In genomic region chr15:101410775-101411174, GRCm38 (mm10) we compare ENCODE assay signal across 10 mouse cellular contexts. TPM values are rescaled to one million over a fixed set of nuclear protein-coding genes. Genes with fewer than 3 reads are reported as not detected.
DNase-seq lines count a peak whose midpoint lies in the region; ATAC-seq and TF ChIP-seq lines count a peak whose summit lies in the region.
"Had no signal": no experiment of that assay in that cellular context is flagged by ENCODE, and none has a peak within 500 bp of the region (broad histone marks: within the 10 kb centered on the region; RNA-seq: fewer than 3 reads in every experiment).

TSS of gene Krt7 (plus strand) at chr15:101411043.

- H3K27ac ChIP-seq in forebrain, postnatal 0 days (ENCODE audit: low read depth, low read length): no peak within 1 kb of the TSS
- H3K27ac ChIP-seq: liver, embryonic 14.5 days had no signal

- H3K4me3 ChIP-seq in E14TG2a.4 (replicated peaks; ENCODE audit: low read length): peak within 1 kb of the TSS; percentile 69; the same call in 1 of the 2 replicates
- H3K4me3 ChIP-seq in lung, adult 2 months (replicated peaks; ENCODE audit: extremely low read depth, low read depth, low read length): peak within 1 kb of the TSS; percentile 57
- no peak within 1 kb of the TSS for H3K4me3 ChIP-seq in forebrain, postnatal 0 days (ENCODE audit: low read depth, low read length)

- no peaks in the 10 kb centered on the region for H3K36me3 ChIP-seq in E14TG2a.4 (ENCODE audit: insufficient read depth, low read length)
- H3K36me3 ChIP-seq in forebrain, postnatal 0 days (ENCODE audit: insufficient read depth): no peaks in the 10 kb centered on the region

- H3K9me3 ChIP-seq in E14TG2a.4 (ENCODE audit: low read length): no peaks in the 10 kb centered on the region
- H3K9me3 ChIP-seq in forebrain, postnatal 0 days (ENCODE audit: low read length): no peaks in the 10 kb centered on the region

- no peak within 1 kb of the TSS for H3K4me2 ChIP-seq in forebrain, postnatal 0 days (ENCODE audit: low read depth)

- DNase-seq in 3T3-L1 (ENCODE audit: low read depth, low spot score): peak; percentile 42
- peak; percentile 47 for DNase-seq in kidney, adult 18-20 months
- peak; percentile 67 for DNase-seq in lung, adult 2 months
- DNase-seq in spleen, adult 18-20 months: no peak
- DNase-seq in ovary, adult 18-20 months (ENCODE audit: low spot score): no peak
- no peak for DNase-seq in forebrain, postnatal 0 days
- DNase-seq: cerebellum, postnatal 10 days; gastrocnemius, postnatal 36 days had no signal

- H3K4me1 ChIP-seq in E14TG2a.4 (replicated peaks; ENCODE audit: low read depth, low read length): peaks cover 27% of the 10 kb centered on the region
- no peaks in the 10 kb centered on the region for H3K4me1 ChIP-seq in lung, adult 2 months (ENCODE audit: control insufficient read depth, insufficient read depth, low read length)
- no peaks in the 10 kb centered on the region for H3K4me1 ChIP-seq in forebrain, postnatal 0 days (ENCODE audit: insufficient read depth)

- ATAC-seq in forebrain, postnatal 0 days: no peak

- H3K27me3 ChIP-seq in E14TG2a.4 (ENCODE audit: insufficient read depth, low read length): peaks cover 59% of the 10 kb centered on the region
- peaks cover 6% of the 10 kb centered on the region for H3K27me3 ChIP-seq in forebrain, postnatal 0 days (ENCODE audit: insufficient read depth, low read length)

- no peak within 1 kb of the TSS for H3K9ac ChIP-seq in forebrain, postnatal 0 days
- H3K9ac ChIP-seq: liver, embryonic 14.5 days had no signal

- no peak for TF ChIP-seq POLR2A in lung, adult 2 months (IDR thresholded peaks at IDR 0.05; ENCODE audit: borderline replicate concordance, extremely low read depth, low read depth, low read length)

- WGBS in lung, adult 2 months: 28% methylated on average over 2 of the region's 2 CpGs
- WGBS in forebrain, postnatal 0 days: 61% methylated on average over 2 of the region's 2 CpGs

- no peak for TF ChIP-seq CTCF in E14TG2a.4 (conservative IDR thresholded peaks at IDR 0.05; ENCODE audit: low read length)
- no peak for TF ChIP-seq CTCF in lung, adult 2 months (IDR thresholded peaks at IDR 0.05; ENCODE audit: insufficient read depth, low read length)
- no peak for TF ChIP-seq CTCF in forebrain, postnatal 0 days (IDR thresholded peaks at IDR 0.05; ENCODE audit: low read depth)

RNA-seq across cellular contexts. Expression of gene Krt7, which starts in this region (rescaled TPM):
- 136 and 143 TPM in 2 replicates for polyA plus RNA-seq in lung, adult 2 months (2012; rRNA removed)
- total RNA-seq in forebrain, postnatal 0 days (2014; rRNA removed): 0.29 and 0.31 TPM in 2 replicates
- 0.24 and 0.47 TPM in 2 replicates for polyA plus RNA-seq in forebrain, postnatal 0 days (2015; fragmentation: Nextera tagmentation; extraction: Ambion mirVana)

Comparison
In these comparisons a context has a peak if more than half of its experiments do, and no peak if none do; other contexts are left out.
1. RNA of gene Krt7 (polyA plus RNA-seq): 136 to 143 TPM in lung, adult 2 months; 0.24 to 0.47 TPM in forebrain, postnatal 0 days; every median in the first group is over 10 times any median in the second.
2. DNase-seq: peak in 3T3-L1 (single experiment), kidney, adult 18-20 months (single experiment) and lung, adult 2 months (single experiment); none in spleen, adult 18-20 months (0 of 2), ovary, adult 18-20 months (single experiment) and forebrain, postnatal 0 days (single experiment).